Mouse (Mus musculus) colon, adult 2 months (tissue): Measurements from ENCODE around the gene Ubxn1. TPM values are rescaled to one million over a fixed set of nuclear protein-coding genes. Genes with fewer than 3 reads are reported as not detected.

Experiments used
- polyA plus RNA-seq: library from polyadenylated mRNA; depleted of rRNA; stranded (reverse); fragments of >200 nt; gene quantifications from 2 replicates; pipeline ENCODE4 v1.2.3, GENCODE M21; 2012; rRNA removed

The Ubxn1 gene
- polyA plus RNA-seq, result 113 and 124 TPM in 2 replicates

GRCm38 (mm10) chr19:8871267-8872186, at the start of gene Ubxn1:
Gene Ubxn1, plus strand, starts transcription at chr19:8871496.

DNA sequence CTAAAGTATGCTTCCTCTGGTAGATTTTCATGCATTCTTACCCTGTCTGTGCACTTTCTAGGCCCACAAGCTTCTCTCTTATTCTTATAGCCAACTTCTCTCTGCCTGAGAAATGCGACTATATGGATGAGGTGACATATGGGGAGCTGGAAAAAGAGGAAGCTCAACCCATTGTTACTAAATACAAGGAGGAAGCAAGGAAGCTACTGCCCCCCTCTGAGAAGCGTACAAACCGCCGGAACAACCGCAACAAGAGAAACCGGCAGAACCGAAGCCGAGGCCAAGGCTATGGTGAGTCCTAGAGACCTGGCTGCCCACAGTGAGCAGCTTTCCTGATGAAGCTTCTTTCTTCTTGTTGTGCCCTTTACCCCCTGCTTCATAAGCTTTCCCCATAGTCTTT, 41.6 kb upstream of the Ubxn1 start, which contains the start of gene AC129217.1:
Gene AC129217.1 (plus strand): TSS at position 114 of the 400 bp plus-strand sequence.

DNA sequence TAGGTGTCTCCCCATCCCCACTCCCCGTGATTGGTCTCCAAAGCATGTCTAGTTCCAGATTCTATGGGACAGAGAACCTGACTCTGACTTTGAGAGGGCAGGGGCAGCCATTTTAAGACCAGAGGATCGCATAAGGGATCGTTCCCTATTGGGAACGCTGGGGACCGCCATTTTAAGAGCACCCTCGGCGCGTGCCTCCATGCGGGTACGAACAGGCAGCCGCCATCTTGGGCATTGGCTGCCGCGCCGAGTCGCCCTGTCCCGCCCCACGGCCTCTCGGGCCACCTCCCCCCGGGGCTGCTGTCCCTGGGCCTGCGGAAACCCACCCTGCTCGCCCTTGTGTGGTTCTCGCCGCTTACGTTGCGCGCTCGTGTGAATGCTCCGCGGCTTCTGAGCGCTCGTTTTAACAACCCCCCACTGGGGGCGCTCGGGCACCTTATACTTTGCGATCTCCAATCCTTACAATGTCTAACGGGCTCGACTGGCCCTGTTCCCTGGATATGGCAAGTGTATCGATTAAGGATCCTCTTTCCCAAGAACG, 34.0 kb upstream of the Ubxn1 start, which contains the start of gene Bscl2:
Gene Bscl2 (plus strand): TSS at position 217 of the 541 bp plus-strand sequence.

GRCm38 (mm10) chr19:8839103-8839907, 32.0 kb upstream of the Ubxn1 start, which contains the start of gene Gng3:
Gene Gng3, minus strand, starts transcription at chr19:8839194.

GRCm38 (mm10) chr19:8850402-8850901, 20.8 kb upstream of the Ubxn1 start, which contains the start of gene Lrrn4cl:
Gene Lrrn4cl, plus strand, starts transcription at chr19:8850768.

DNA sequence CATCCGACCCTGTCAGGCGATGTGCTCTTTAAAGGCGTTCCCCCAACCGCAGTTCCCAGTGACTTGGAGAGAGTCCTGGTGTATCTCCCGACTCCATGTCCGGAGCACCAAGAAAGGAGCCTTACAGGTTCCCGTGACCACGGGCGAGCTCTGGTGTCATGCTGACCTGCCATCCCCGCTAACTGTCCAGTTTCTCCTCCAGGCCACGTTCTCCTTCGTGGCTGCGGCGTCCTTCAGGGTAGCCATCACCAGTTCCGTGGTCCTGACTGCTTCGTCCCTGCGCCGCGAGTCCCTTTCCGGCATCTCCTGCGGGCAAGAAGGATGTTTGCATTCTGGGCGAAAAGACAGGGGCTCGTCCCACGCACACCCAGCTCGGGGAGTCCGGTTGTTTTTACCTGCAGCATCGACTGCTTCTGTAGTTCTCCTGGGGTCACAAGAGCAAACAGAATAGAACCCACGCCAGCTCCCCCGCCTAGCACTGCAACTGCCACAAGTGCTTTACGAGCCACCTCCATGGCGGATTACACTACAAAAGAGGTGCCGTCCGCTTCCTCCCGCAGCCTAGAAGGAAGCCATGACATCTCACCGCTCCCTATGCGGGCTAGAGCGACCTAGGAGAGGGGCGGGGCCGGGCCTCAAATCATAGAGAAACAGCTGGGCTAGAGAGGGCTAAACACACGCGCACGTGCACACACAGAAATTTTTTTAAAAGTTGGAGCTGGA, 9.2 kb downstream of the Ubxn1 start, which contains the start of gene Uqcc3:
Gene Uqcc3 (minus strand): TSS at position 613 of the 723 bp plus-strand sequence.

DNA sequence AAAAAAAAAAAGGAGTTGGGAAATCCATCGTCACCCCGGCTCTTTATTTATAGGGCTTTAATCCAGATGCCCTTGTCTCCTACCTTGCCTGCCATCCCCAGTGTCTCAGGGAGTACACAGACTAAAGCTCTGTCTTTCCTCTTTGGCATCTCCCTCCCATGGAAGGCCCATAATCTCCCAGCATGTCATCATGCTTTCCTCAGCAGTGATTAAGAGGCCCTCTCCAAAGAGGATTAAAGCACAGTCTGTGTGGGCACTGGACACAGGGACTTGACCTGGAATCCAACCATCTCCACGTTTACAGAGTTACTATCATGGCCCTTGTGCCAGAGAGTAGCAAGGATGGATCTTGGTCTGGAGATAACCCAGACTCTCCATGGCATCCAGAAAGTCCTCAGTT, 12.3 kb downstream of the Ubxn1 start, which contains the start of the genes Lbhd1 and Gm49403:
Gene Lbhd1 (plus strand): TSS at position 117 of the 400 bp plus-strand sequence.
Gene Gm49403 (plus strand): TSS at position 315 of the 400 bp plus-strand sequence.

GRCm38 (mm10) chr19:8888511-8889385, 17.5 kb downstream of the Ubxn1 start, which contains the start of the genes 1810009A15Rik and Gm49416:
Gene 1810009A15Rik, plus strand, starts transcription at chr19:8888853.
Gene Gm49416, plus strand, starts transcription at chr19:8888926.

GRCm38 (mm10) chr19:8892829-8893766, 21.8 kb downstream of the Ubxn1 start, which contains the start of gene Ints5:
Gene Ints5, plus strand, starts transcription at chr19:8893005.

DNA sequence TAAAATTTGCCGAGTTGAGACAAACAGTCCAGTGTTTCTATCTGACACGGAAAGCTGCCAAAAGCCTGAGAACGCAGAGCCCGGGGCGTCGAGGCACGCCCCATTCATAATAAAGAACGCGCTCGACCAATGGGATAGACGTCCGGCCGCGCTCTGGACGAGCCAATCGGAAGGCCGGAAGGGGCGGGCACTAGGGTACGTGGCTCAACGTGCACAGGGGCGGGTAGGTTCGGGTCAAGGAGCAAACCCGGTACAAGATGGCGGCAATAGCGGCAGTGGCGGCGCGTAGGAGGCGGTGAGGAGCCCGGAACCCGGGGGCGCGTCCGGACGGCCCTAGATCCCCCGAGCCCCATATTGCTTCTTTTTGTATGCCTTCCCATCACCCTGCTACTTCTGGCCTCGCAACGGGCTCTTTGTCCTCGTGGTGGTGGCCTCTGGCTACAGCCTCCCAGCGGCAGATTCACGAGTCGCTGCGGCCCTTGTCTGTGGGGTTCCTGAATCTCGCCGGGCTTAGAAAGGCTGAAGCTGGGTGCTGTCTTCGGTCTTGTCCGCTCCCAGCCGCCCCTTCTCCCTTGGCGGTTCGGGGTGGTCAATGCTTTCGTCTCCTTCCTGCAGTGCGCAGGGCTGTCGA, 26.7 kb downstream of the Ubxn1 start, which contains the start of gene Ganab:
Gene Ganab (plus strand): TSS at position 207 of the 631 bp plus-strand sequence.

GRCm38 (mm10) chr19:8920073-8920736, 48.9 kb downstream of the Ubxn1 start, which contains the start of gene B3gat3:
Gene B3gat3, plus strand, starts transcription at chr19:8920374.

Other genes with a start within 250 kb of the Ubxn1 start
- gene Chrm1, start 207.7 kb upstream of the Ubxn1 start, polyA plus RNA-seq, result 8.6 and 12.4 TPM in 2 replicates
- gene Slc3a2, start 148.1 kb upstream of the Ubxn1 start, polyA plus RNA-seq, result 77.3 and 84.0 TPM in 2 replicates
- 23.1 and 24.6 TPM in 2 replicates for gene Wdr74, start 135.7 kb upstream of the Ubxn1 start, polyA plus RNA-seq
- not detected in 2 replicates for gene 1700092M07Rik, start 130.8 kb upstream of the Ubxn1 start, polyA plus RNA-seq
- 76.8 and 84.3 TPM in 2 replicates for gene Stx5a, start 130.1 kb upstream of the Ubxn1 start, polyA plus RNA-seq
- 46.2 and 48.5 TPM in 2 replicates for gene Nxf1, start 114.4 kb upstream of the Ubxn1 start, polyA plus RNA-seq
- gene Tmem223, start 100.5 kb upstream of the Ubxn1 start, polyA plus RNA-seq, result 138 and 175 TPM in 2 replicates
- gene Tmem179b, start 97.0 kb upstream of the Ubxn1 start, polyA plus RNA-seq, result 72.7 and 126 TPM in 2 replicates
- gene Taf6l, start 85.1 kb upstream of the Ubxn1 start, polyA plus RNA-seq, result 9.5 and 9.9 TPM in 2 replicates
- gene Polr2g, start 72.9 kb upstream of the Ubxn1 start, polyA plus RNA-seq, result 17.4 and 20.0 TPM in 2 replicates
- gene Zbtb3, start 68.9 kb upstream of the Ubxn1 start, polyA plus RNA-seq, result 1.6 and 1.9 TPM in 2 replicates
- gene Ttc9c, start 52.2 kb upstream of the Ubxn1 start, polyA plus RNA-seq, result 9.8 and 12.1 TPM in 2 replicates
- 23.2 and 24.4 TPM in 2 replicates for gene Hnrnpul2, start 51.5 kb upstream of the Ubxn1 start, polyA plus RNA-seq
- gene AC129217.1, start 41.7 kb upstream of the Ubxn1 start, polyA plus RNA-seq, result 2.4 and 6.1 TPM in 2 replicates
- 125 and 157 TPM in 2 replicates for gene Bscl2, start 34.0 kb upstream of the Ubxn1 start, polyA plus RNA-seq
- 2.1 and 2.8 TPM in 2 replicates for gene Gng3, start 32.3 kb upstream of the Ubxn1 start, polyA plus RNA-seq
- gene Lrrn4cl, start 20.7 kb upstream of the Ubxn1 start, polyA plus RNA-seq, result 1.5 and 3.0 TPM in 2 replicates
- gene Uqcc3, start 9.4 kb downstream of the Ubxn1 start, polyA plus RNA-seq, result 24.9 and 27.0 TPM in 2 replicates
- 0.76 and 1.1 TPM in 2 replicates for gene Lbhd1, start 12.2 kb downstream of the Ubxn1 start, polyA plus RNA-seq
- gene Gm49403, start 12.4 kb downstream of the Ubxn1 start, polyA plus RNA-seq, result not detected in 2 replicates
- 9.0 and 12.8 TPM in 2 replicates for gene 1810009A15Rik, start 17.4 kb downstream of the Ubxn1 start, polyA plus RNA-seq
- not detected in 2 replicates for gene Gm49416, start 17.4 kb downstream of the Ubxn1 start, polyA plus RNA-seq
- 24.4 and 26.7 TPM in 2 replicates for gene Ints5, start 21.5 kb downstream of the Ubxn1 start, polyA plus RNA-seq
- 94.0 and 114 TPM in 2 replicates for gene Ganab, start 26.6 kb downstream of the Ubxn1 start, polyA plus RNA-seq
- gene B3gat3, start 48.9 kb downstream of the Ubxn1 start, polyA plus RNA-seq, result 114 and 123 TPM in 2 replicates
- gene Rom1, start 57.9 kb downstream of the Ubxn1 start, polyA plus RNA-seq, result 11.4 and 12.6 TPM in 2 replicates
- gene Eml3, start 58.1 kb downstream of the Ubxn1 start, polyA plus RNA-seq, result 34.6 and 42.8 TPM in 2 replicates
- 17.1 and 24.9 TPM in 2 replicates for gene Mta2, start 70.4 kb downstream of the Ubxn1 start, polyA plus RNA-seq
- 14.7 and 16.6 TPM in 2 replicates for gene Tut1, start 82.4 kb downstream of the Ubxn1 start, polyA plus RNA-seq
- gene Eef1g, start 95.5 kb downstream of the Ubxn1 start, polyA plus RNA-seq, result 172 and 210 TPM in 2 replicates
- gene Ahnak, start 117.8 kb downstream of the Ubxn1 start, polyA plus RNA-seq, result 26.2 and 29.7 TPM in 2 replicates
- 1.9 and 2.4 TPM in 2 replicates for gene Scgb1a1, start 216.5 kb downstream of the Ubxn1 start, polyA plus RNA-seq